ENCODE assay signal across 14 mouse cellular contexts in the genomic region with DNA sequence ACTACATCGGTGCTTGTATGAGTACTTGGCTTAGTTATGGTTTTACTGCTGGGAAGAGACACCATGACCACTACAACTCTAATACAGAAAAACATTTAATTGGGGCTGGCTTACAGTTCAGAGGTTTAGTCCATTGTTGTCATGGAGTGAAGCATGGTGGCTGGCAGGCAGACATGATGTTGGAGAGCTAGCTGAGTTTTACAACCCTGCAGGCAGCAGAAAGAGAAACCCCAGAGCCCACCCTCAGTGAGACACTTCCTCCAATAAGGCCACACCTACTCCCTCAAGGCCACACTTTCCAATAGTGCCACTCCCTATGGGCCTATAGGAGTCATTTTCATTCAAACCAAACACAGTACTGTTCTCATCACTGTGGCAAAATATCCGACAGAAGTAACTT.
"Had no signal": no experiment of that assay in that cellular context is flagged by ENCODE, and none has a peak within 500 bp of the region (broad histone marks: within the 10 kb centered on the region; RNA-seq: fewer than 3 reads in every experiment).

No protein-coding gene starts in this region.

- H3K9me3 ChIP-seq: midbrain, embryonic 10.5 days; midbrain, embryonic 12.5 days; neural tube, embryonic 12.5 days; stomach, embryonic 15.5 days had no signal

- H3K27ac ChIP-seq: midbrain, embryonic 10.5 days; midbrain, embryonic 12.5 days; neural tube, embryonic 12.5 days; stomach, embryonic 15.5 days; stomach, postnatal 0 days had no signal

- ATAC-seq: midbrain, embryonic 16.5 days had no signal

- H3K27me3 ChIP-seq: midbrain, embryonic 12.5 days; neural tube, embryonic 12.5 days; stomach, embryonic 15.5 days had no signal

- H3K4me1 ChIP-seq: neural tube, embryonic 12.5 days; stomach, embryonic 15.5 days had no signal

- H3K36me3 ChIP-seq: midbrain, embryonic 10.5 days; midbrain, embryonic 12.5 days; neural tube, embryonic 12.5 days; stomach, embryonic 15.5 days had no signal

- H3K9ac ChIP-seq: lung, embryonic 14.5 days; midbrain, embryonic 12.5 days; neural tube, embryonic 12.5 days; stomach, embryonic 15.5 days had no signal

- H3K4me3 ChIP-seq: midbrain, embryonic 10.5 days; midbrain, embryonic 12.5 days; neural tube, embryonic 12.5 days; stomach, embryonic 15.5 days had no signal

- H3K4me2 ChIP-seq: lung, embryonic 14.5 days; midbrain, embryonic 12.5 days; neural tube, embryonic 12.5 days; stomach, embryonic 15.5 days had no signal

- DNase-seq: lung, embryonic 14.5 days; lung, postnatal 10 days; lung, postnatal 4 days; midbrain, embryonic 14.5 days; right cerebral cortex, postnatal 14 days; thymus, adult 2 months; thymus, postnatal 25 days; thymus, postnatal 4 days had no signal
